Mouse (Mus musculus): Measurements from ENCODE around the gene Fam222b. TPM values are rescaled to one million over a fixed set of nuclear protein-coding genes. Genes with fewer than 3 reads are reported as not detected.
"Not testable (repeated sequence)": the region's sequence is repeated elsewhere in the genome, so short reads cannot be mapped to it uniquely, and the experiment has no call there.

The Fam222b gene
- polyA plus RNA-seq, 1 experiment from 2014 or later, result 13.9 TPM

DNA sequence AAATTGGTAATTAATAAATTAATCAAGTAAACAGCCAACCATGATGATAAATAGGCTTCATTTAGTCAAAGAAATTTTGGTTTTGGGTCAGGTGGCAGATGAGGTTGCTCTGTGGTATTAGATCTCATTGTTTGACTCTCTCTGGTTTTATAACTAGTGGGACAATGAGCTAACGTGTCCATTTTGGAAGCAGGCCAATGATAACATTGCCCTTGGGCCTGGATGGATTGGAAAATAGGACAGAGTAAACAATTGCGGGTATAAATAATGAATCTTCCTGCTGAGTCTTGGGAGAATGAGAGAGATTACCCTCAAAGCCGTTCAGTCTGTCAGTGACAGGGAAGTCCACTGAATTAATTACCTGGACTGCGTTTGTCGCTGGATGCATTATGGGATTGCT is 26.7 kb downstream of the Fam222b start:
- no peak overlapping the region for H3K4me3 ChIP-seq
- 38% methylated on average over 5 of the region's 5 CpGs for WGBS
- H3K9ac ChIP-seq, result no peak overlapping the region
- H3K4me1 ChIP-seq, result peaks cover 25% of the 10 kb centered on the region
- H3K27me3 ChIP-seq, result no peaks in the 10 kb centered on the region
- no peaks in the 10 kb centered on the region for H3K9me3 ChIP-seq
- no peak for ATAC-seq (ENCODE audit: borderline replicate concordance, extremely low read depth, low FRiP score, low TSS enrichment)
- H3K4me2 ChIP-seq, result no peak overlapping the region
- no peak overlapping the region for H3K27ac ChIP-seq
- no peaks in the 10 kb centered on the region for H3K36me3 ChIP-seq

GRCm38 (mm10) chr11:78122815-78123214 is 28.4 kb downstream of the Fam222b start:
- Histone ChIP-seq H3K4me3 (no peak overlapping the region), H3K9me3 (no peaks in the 10 kb centered on the region), H3K9ac (no peak overlapping the region), H3K36me3 (no peaks in the 10 kb centered on the region), H3K4me1 (peaks cover 19% of the 10 kb centered on the region; the same call in 1 of the 2 replicates), H3K27me3 (no peaks in the 10 kb centered on the region), H3K27ac (no peak overlapping the region), H3K4me2 (no peak overlapping the region)
- 84% methylated on average over 4 of the region's 4 CpGs for WGBS
- no peak for ATAC-seq (ENCODE audit: borderline replicate concordance, extremely low read depth, low FRiP score, low TSS enrichment)

GRCm38 (mm10) chr11:78123782-78124181 is 29.3 kb downstream of the Fam222b start:
- Histone ChIP-seq H3K4me2 (no peak overlapping the region), H3K9ac (no peak overlapping the region), H3K36me3 (no peaks in the 10 kb centered on the region), H3K9me3 (no peaks in the 10 kb centered on the region), H3K27ac (no peak overlapping the region), H3K27me3 (no peaks in the 10 kb centered on the region), H3K4me1 (peaks cover 19% of the 10 kb centered on the region; the same call in 1 of the 2 replicates), H3K4me3 (no peak overlapping the region)
- ATAC-seq (ENCODE audit: borderline replicate concordance, extremely low read depth, low FRiP score, low TSS enrichment), result no peak

GRCm38 (mm10) chr11:78125691-78126090 is 31.2 kb downstream of the Fam222b start:
- no peaks in the 10 kb centered on the region for H3K36me3 ChIP-seq
- 63% methylated on average over 6 of the region's 6 CpGs for WGBS
- H3K4me3 ChIP-seq, result no peak overlapping the region
- peaks cover 10% of the 10 kb centered on the region; the same call in 1 of the 2 replicates for H3K4me1 ChIP-seq
- H3K9me3 ChIP-seq, result no peaks in the 10 kb centered on the region
- no peak overlapping the region for H3K4me2 ChIP-seq
- H3K27ac ChIP-seq, result no peak overlapping the region
- no peak overlapping the region for H3K9ac ChIP-seq
- no peaks in the 10 kb centered on the region for H3K27me3 ChIP-seq
- no peak for ATAC-seq (ENCODE audit: borderline replicate concordance, extremely low read depth, low FRiP score, low TSS enrichment)

DNA sequence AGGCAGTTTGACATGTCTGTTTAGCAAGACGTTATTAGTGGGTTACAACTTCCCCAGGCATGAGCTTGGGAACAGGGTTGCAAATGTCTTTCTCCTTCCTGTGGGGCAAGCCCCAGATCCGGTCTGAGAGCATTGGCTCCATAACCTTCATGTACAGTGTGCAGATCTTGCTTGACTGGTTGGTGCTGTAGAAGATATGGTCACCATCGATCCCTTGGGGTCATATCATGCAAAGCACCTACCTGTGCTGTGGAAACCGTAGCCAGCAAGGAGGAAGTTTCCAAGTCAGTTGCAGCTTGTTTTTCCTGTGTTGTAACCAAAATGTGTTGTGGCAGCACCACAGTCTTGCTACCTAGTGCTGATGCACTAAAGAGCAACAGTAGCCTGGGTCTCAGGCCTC is 32.3 kb downstream of the Fam222b start:
- no peak overlapping the region for H3K9ac ChIP-seq
- H3K4me2 ChIP-seq, result no peak overlapping the region
- no peaks in the 10 kb centered on the region for H3K9me3 ChIP-seq
- no peaks in the 10 kb centered on the region for H3K27me3 ChIP-seq
- 73% methylated on average over 4 of the region's 4 CpGs for WGBS
- H3K4me1 ChIP-seq, result no peaks in the 10 kb centered on the region
- H3K27ac ChIP-seq, result no peak overlapping the region
- no peak for ATAC-seq (ENCODE audit: borderline replicate concordance, extremely low read depth, low FRiP score, low TSS enrichment)
- H3K4me3 ChIP-seq, result no peak overlapping the region
- H3K36me3 ChIP-seq, result no peaks in the 10 kb centered on the region

- no peak for ATAC-seq (ENCODE audit: borderline replicate concordance, extremely low read depth, low FRiP score, low TSS enrichment)
- Histone ChIP-seq H3K4me2 (no peak overlapping the region), H3K27ac (no peak overlapping the region), H3K9me3 (no peaks in the 10 kb centered on the region), H3K4me3 (no peak overlapping the region), H3K36me3 (no peaks in the 10 kb centered on the region), H3K27me3 (no peaks in the 10 kb centered on the region), H3K9ac (no peak overlapping the region), H3K4me1 (no peaks in the 10 kb centered on the region)
- WGBS, result 73% methylated on average over 8 of the region's 8 CpGs
Measured at GRCm38 (mm10) chr11:78129458-78129857, 35.0 kb downstream of the Fam222b start.

DNA sequence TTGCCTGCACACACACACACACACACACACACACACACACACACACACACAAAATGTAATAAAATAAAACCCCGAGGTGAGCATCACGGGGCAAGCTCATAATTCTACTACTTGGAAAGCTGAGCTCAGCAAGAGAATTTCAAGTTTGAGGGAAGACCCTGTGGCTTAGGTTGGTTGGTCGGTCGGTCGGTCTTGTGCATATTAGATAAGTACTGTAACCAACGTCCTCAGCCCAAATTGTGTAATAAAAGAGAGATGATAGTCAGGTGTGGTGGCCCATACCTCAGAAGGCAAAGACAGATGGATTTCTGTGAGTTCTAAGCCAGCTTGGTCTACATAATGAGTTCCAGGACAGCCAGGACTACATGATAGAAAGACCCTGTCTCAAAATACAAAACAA is 39.5 kb downstream of the Fam222b start:
- WGBS, result 85% methylated on average over 6 of the region's 6 CpGs
- no peak overlapping the region for H3K4me2 ChIP-seq
- H3K27me3 ChIP-seq, result no peaks in the 10 kb centered on the region
- no peaks in the 10 kb centered on the region for H3K4me1 ChIP-seq
- H3K9ac ChIP-seq, result no peak overlapping the region
- no peaks in the 10 kb centered on the region for H3K9me3 ChIP-seq
- no peak for ATAC-seq (ENCODE audit: borderline replicate concordance, extremely low read depth, low FRiP score, low TSS enrichment)
- H3K36me3 ChIP-seq, result no peaks in the 10 kb centered on the region
- H3K27ac ChIP-seq, result no peak overlapping the region
- H3K4me3 ChIP-seq, result no peak overlapping the region

GRCm38 (mm10) chr11:78134344-78134743 is 39.9 kb downstream of the Fam222b start:
- Histone ChIP-seq H3K27me3 (no peaks in the 10 kb centered on the region), H3K4me3 (no peak overlapping the region), H3K4me2 (no peak overlapping the region), H3K9me3 (no peaks in the 10 kb centered on the region), H3K36me3 (no peaks in the 10 kb centered on the region), H3K9ac (no peak overlapping the region), H3K4me1 (no peaks in the 10 kb centered on the region), H3K27ac (no peak overlapping the region)
- no peak for ATAC-seq (ENCODE audit: borderline replicate concordance, extremely low read depth, low FRiP score, low TSS enrichment)
- WGBS, result 77% methylated on average over 3 of the region's 3 CpGs

- H3K4me2 ChIP-seq; H3K4me1 ChIP-seq; H3K27ac ChIP-seq; H3K9ac ChIP-seq; H3K4me3 ChIP-seq; H3K36me3 ChIP-seq; ATAC-seq (ENCODE audit: borderline replicate concordance, extremely low read depth, low FRiP score, low TSS enrichment); H3K9me3 ChIP-seq; H3K27me3 ChIP-seq: not testable (repeated sequence)
- 75% methylated on average over 7 of the region's 7 CpGs for WGBS
Measured at GRCm38 (mm10) chr11:78135314-78135713, 40.9 kb downstream of the Fam222b start.

GRCm38 (mm10) chr11:78136132-78136531 is 41.7 kb downstream of the Fam222b start:
- Histone ChIP-seq H3K27ac (no peak overlapping the region), H3K4me3 (no peak overlapping the region), H3K36me3 (no peaks in the 10 kb centered on the region), H3K4me2 (no peak overlapping the region), H3K9ac (no peak overlapping the region), H3K4me1 (no peaks in the 10 kb centered on the region), H3K27me3 (no peaks in the 10 kb centered on the region), H3K9me3 (no peaks in the 10 kb centered on the region)
- no peak for ATAC-seq (ENCODE audit: borderline replicate concordance, extremely low read depth, low FRiP score, low TSS enrichment)
- WGBS, result 85% methylated on average over 1 of the region's 1 CpGs

GRCm38 (mm10) chr11:78137584-78137983 is 43.1 kb downstream of the Fam222b start:
- no peak for ATAC-seq (ENCODE audit: borderline replicate concordance, extremely low read depth, low FRiP score, low TSS enrichment)
- H3K4me3 ChIP-seq, result no peak overlapping the region
- no peaks in the 10 kb centered on the region for H3K9me3 ChIP-seq
- no peaks in the 10 kb centered on the region for H3K27me3 ChIP-seq
- H3K4me1 ChIP-seq, result no peaks in the 10 kb centered on the region
- H3K4me2 ChIP-seq, result no peak overlapping the region
- no peak overlapping the region for H3K27ac ChIP-seq
- no peaks in the 10 kb centered on the region for H3K36me3 ChIP-seq
- no peak overlapping the region for H3K9ac ChIP-seq
- WGBS, result 76% methylated on average over 4 of the region's 4 CpGs

- H3K9ac ChIP-seq, result no peak overlapping the region
- WGBS, result 85% methylated on average over 3 of the region's 3 CpGs
- no peaks in the 10 kb centered on the region for H3K4me1 ChIP-seq
- H3K4me3 ChIP-seq, result no peak overlapping the region
- H3K27ac ChIP-seq, result no peak overlapping the region
- no peak for ATAC-seq (ENCODE audit: borderline replicate concordance, extremely low read depth, low FRiP score, low TSS enrichment)
- peaks cover 1% of the 10 kb centered on the region for H3K36me3 ChIP-seq
- no peaks in the 10 kb centered on the region for H3K27me3 ChIP-seq
- H3K4me2 ChIP-seq, result no peak overlapping the region
- no peaks in the 10 kb centered on the region for H3K9me3 ChIP-seq
Measured at GRCm38 (mm10) chr11:78138023-78138422, 43.6 kb downstream of the Fam222b start.

DNA sequence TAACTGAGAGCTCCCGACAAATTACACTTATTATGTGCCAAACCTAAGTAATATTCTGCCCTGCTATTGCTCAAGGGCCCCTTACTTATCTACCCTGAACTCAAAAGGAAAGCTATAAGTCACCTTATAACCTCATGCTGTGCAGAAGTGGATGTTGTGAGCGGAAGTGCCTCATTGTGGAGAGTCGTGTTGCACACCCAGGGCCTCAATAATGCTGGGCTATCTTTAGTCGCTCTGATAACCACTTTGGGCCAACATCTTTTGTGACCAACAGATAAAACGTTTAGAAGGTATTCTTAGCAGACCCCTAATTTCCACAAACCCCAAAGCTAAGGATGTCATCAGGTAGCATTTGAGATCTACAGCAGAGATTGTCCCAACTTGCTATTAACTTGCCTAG is 46.2 kb downstream of the Fam222b start:
- H3K9ac ChIP-seq, result no peak overlapping the region
- peaks cover 27% of the 10 kb centered on the region for H3K36me3 ChIP-seq
- no peak overlapping the region for H3K4me3 ChIP-seq
- WGBS, result 66% methylated on average over 5 of the region's 5 CpGs
- H3K27me3 ChIP-seq, result no peaks in the 10 kb centered on the region
- no peak overlapping the region for H3K4me2 ChIP-seq
- H3K27ac ChIP-seq, result no peak overlapping the region
- no peak for ATAC-seq (ENCODE audit: borderline replicate concordance, extremely low read depth, low FRiP score, low TSS enrichment)
- no peaks in the 10 kb centered on the region for H3K4me1 ChIP-seq
- H3K9me3 ChIP-seq, result no peaks in the 10 kb centered on the region
